Mouse (Mus musculus): Measurements from ENCODE around the gene Arhgap40.

DNA sequence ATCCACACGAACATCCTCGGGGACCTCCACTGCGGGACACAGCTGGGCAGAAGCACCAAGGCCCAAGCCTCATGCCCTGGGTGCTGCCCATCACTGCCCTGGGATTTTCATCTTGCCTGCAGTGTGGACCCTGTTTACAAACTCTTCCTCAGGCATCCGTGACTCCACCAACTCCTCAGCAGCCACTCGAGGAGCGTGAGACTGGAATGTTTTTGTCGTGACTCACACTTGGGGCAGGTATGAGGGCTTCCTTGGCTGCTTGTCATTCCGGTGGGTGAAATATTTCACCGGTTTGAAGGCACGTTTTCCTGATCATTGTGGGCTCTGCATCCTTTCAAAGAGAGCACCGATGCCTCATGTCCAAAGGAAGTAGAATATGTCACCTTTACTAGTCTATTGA, 6.5 kb downstream of the Arhgap40 start:
- TF ChIP-seq POLR2A (IDR thresholded peaks at IDR 0.05; ENCODE audit: low read depth, low read length) = no peak
- no peak for TF ChIP-seq CTCF (IDR thresholded peaks at IDR 0.05; ENCODE audit: borderline replicate concordance, insufficient read depth, low read length)
